Mouse (Mus musculus) intestine, embryonic 14.5 days (tissue): Measurements from ENCODE around the gene Llph. TPM values are rescaled to one million over a fixed set of nuclear protein-coding genes. Genes with fewer than 3 reads are reported as not detected.

Experiments used
- ATAC-seq: fragments of 200-750 bp; cut with Nextera tagmentation; replicated peaks from 2 replicates; pipeline ENCODE4 v1.8.0; 2017; ENCODE audit warnings: low read depth, moderate number of reproducible peaks, moderate TSS enrichment, moderate library complexity; ENCODE audit not compliant: low FRiP score, low TSS enrichment
- DNase-seq: peaks from one replicate; pipeline ENCODE4 v3.0.0-alpha.2; 2018; ENCODE audit warnings: low spot score
- H3K27ac ChIP-seq: fragments of 300-500 bp; sonication (generic); 2 replicates; pipeline ENCODE4 v1.5.1; 2014; ENCODE audit warnings: low read depth, mild to moderate bottlenecking, control low read depth
- H3K27me3 ChIP-seq: fragments of 300-500 bp; sonication (generic); replicated peaks from 2 replicates; pipeline ENCODE4 v1.6.1; 2014; ENCODE audit warnings: low read length, control low read depth; ENCODE audit not compliant: control insufficient read depth, insufficient read depth
- H3K36me3 ChIP-seq: fragments of 300-500 bp; sonication (generic); 2 replicates; pipeline ENCODE4 v1.6.1; 2014; ENCODE audit warnings: low read length, control low read depth; ENCODE audit not compliant: control insufficient read depth, insufficient read depth
- H3K4me1 ChIP-seq: fragments of 300-500 bp; sonication (generic); replicated peaks from 2 replicates; pipeline ENCODE4 v1.6.1; 2014; ENCODE audit warnings: low read length, control low read depth, mixed read lengths; ENCODE audit not compliant: control insufficient read depth, insufficient read depth
- H3K4me2 ChIP-seq: fragments of 300-500 bp; sonication (generic); 2 replicates; pipeline ENCODE4 v1.6.1; 2014; ENCODE audit warnings: low read length
- H3K4me3 ChIP-seq: fragments of 300-500 bp; sonication (generic); 2 replicates; pipeline ENCODE4 v1.5.1; 2014; ENCODE audit warnings: low read depth, low read length, control low read depth, mixed read lengths
- H3K9ac ChIP-seq: fragments of 300-500 bp; sonication (generic); 2 replicates; pipeline ENCODE4 v1.6.1; 2014; ENCODE audit warnings: mild to moderate bottlenecking, low read length
- H3K9me3 ChIP-seq: fragments of 300-500 bp; sonication (generic); 2 replicates; pipeline ENCODE4 v1.6.1; 2016; ENCODE audit warnings: low read length, control low read depth; ENCODE audit not compliant: control insufficient read depth
- WGBS: fragments of 180-500 bp; shearing (Covaris S2); extraction: QIAGEN DNeasy Blood & Tissue Kit; methylation state at CpG from one replicate; pipeline ENCODE4 v1.1.7; 2014; 5-methylcytosine and 5-hydroxymethylcytosine counted together
- polyA plus RNA-seq: library from polyadenylated mRNA; unstranded; fragments of >200 nt; fragmentation: Nextera tagmentation; extraction: Ambion mirVana; gene quantifications from 2 replicates; pipeline ENCODE4 v1.2.1, GENCODE M21; 2014

The Llph gene
- polyA plus RNA-seq, 1 experiment from 2014 or later = 63.2 TPM

GRCm38 (mm10) chr10:120236855-120237254 lies 10.0 kb downstream of the Llph start:
- H3K4me3 ChIP-seq = no peak overlapping the region
- ATAC-seq = no peak
- H3K4me1 ChIP-seq = no peaks in the 10 kb centered on the region; the same call in 1 of the 2 replicates
- H3K9me3 ChIP-seq = no peaks in the 10 kb centered on the region
- H3K27ac ChIP-seq = no peak overlapping the region
- H3K9ac ChIP-seq = no peak overlapping the region
- 70% methylated on average over 9 of the region's 9 CpGs for WGBS
- H3K4me2 ChIP-seq = no peak overlapping the region
- H3K36me3 ChIP-seq = peaks cover 9% of the 10 kb centered on the region
- H3K27me3 ChIP-seq = no peaks in the 10 kb centered on the region
- no peak for DNase-seq

- no peaks in the 10 kb centered on the region for H3K36me3 ChIP-seq
- no peak overlapping the region for H3K4me2 ChIP-seq
- H3K4me3 ChIP-seq = no peak overlapping the region
- no peaks in the 10 kb centered on the region for H3K27me3 ChIP-seq
- ATAC-seq (no peak), DNase-seq (no peak)
- no peaks in the 10 kb centered on the region for H3K9me3 ChIP-seq
- no peak overlapping the region for H3K9ac ChIP-seq
- no peaks in the 10 kb centered on the region; the same call in 1 of the 2 replicates for H3K4me1 ChIP-seq
- no peak overlapping the region for H3K27ac ChIP-seq
- WGBS = 94% methylated on average over 8 of the region's 8 CpGs
Measured at GRCm38 (mm10) chr10:120238241-120238640, 11.4 kb downstream of the Llph start.

GRCm38 (mm10) chr10:120239476-120239875 lies 12.6 kb downstream of the Llph start:
- H3K9me3 ChIP-seq = no peaks in the 10 kb centered on the region
- no peaks in the 10 kb centered on the region for H3K36me3 ChIP-seq
- no peaks in the 10 kb centered on the region; the same call in 1 of the 2 replicates for H3K4me1 ChIP-seq
- no peak overlapping the region for H3K9ac ChIP-seq
- no peak overlapping the region for H3K4me3 ChIP-seq
- DNase-seq = no peak
- 69% methylated on average over 6 of the region's 6 CpGs for WGBS
- H3K4me2 ChIP-seq = no peak overlapping the region
- H3K27ac ChIP-seq = no peak overlapping the region
- H3K27me3 ChIP-seq = no peaks in the 10 kb centered on the region
- ATAC-seq = no peak

GRCm38 (mm10) chr10:120242421-120242820 lies 15.6 kb downstream of the Llph start:
- DNase-seq (no peak), ATAC-seq (no peak)
- H3K9me3 ChIP-seq = no peaks in the 10 kb centered on the region
- no peak overlapping the region for H3K4me2 ChIP-seq
- no peaks in the 10 kb centered on the region for H3K36me3 ChIP-seq
- WGBS = 58% methylated on average over 6 of the region's 6 CpGs
- H3K27me3 ChIP-seq = no peaks in the 10 kb centered on the region
- peaks cover 7% of the 10 kb centered on the region for H3K4me1 ChIP-seq
- no peak overlapping the region for H3K27ac ChIP-seq
- H3K9ac ChIP-seq = no peak overlapping the region
- H3K4me3 ChIP-seq = no peak overlapping the region

- no peak overlapping the region for H3K4me2 ChIP-seq
- no peak overlapping the region for H3K9ac ChIP-seq
- no peak overlapping the region for H3K27ac ChIP-seq
- H3K4me1 ChIP-seq = peaks cover 8% of the 10 kb centered on the region; the same call in 1 of the 2 replicates
- ATAC-seq = no peak
- H3K9me3 ChIP-seq = peaks cover 2% of the 10 kb centered on the region; the same call in 1 of the 2 replicates
- H3K36me3 ChIP-seq = no peaks in the 10 kb centered on the region
- WGBS = 66% methylated on average over 5 of the region's 5 CpGs
- H3K27me3 ChIP-seq = no peaks in the 10 kb centered on the region
- no peak for DNase-seq
- no peak overlapping the region for H3K4me3 ChIP-seq
Measured at GRCm38 (mm10) chr10:120245681-120246080, 18.8 kb downstream of the Llph start.

GRCm38 (mm10) chr10:120246994-120247750 lies 20.3 kb downstream of the Llph start:
- H3K27me3 ChIP-seq = no peaks in the 10 kb centered on the region
- H3K27ac ChIP-seq = no peak overlapping the region
- H3K4me1 ChIP-seq = peaks cover 11% of the 10 kb centered on the region; the same call in 1 of the 2 replicates
- no peaks in the 10 kb centered on the region for H3K36me3 ChIP-seq
- H3K9ac ChIP-seq = no peak overlapping the region
- DNase-seq = peak; percentile 80
- no peak for ATAC-seq
- 0 out of 2 replicates have a peak overlapping the region, but pooled peaks have one; percentile 7 for H3K4me2 ChIP-seq
- H3K4me3 ChIP-seq = no peak overlapping the region
- WGBS = 17% methylated on average over 9 of the region's 9 CpGs
- H3K9me3 ChIP-seq = peaks cover 2% of the 10 kb centered on the region; the same call in 1 of the 2 replicates

- Histone ChIP-seq H3K4me2 (no peak overlapping the region), H3K27me3 (no peaks in the 10 kb centered on the region), H3K4me3 (no peak overlapping the region), H3K27ac (no peak overlapping the region), H3K36me3 (no peaks in the 10 kb centered on the region), H3K9me3 (peaks cover 2% of the 10 kb centered on the region; the same call in 1 of the 2 replicates), H3K9ac (no peak overlapping the region), H3K4me1 (peaks cover 21% of the 10 kb centered on the region)
- DNase-seq (no peak), ATAC-seq (no peak)
- WGBS = 49% methylated on average over 11 of the region's 11 CpGs
Measured at GRCm38 (mm10) chr10:120250911-120251683, 24.2 kb downstream of the Llph start.

- no peak overlapping the region for H3K4me3 ChIP-seq
- no peak for DNase-seq
- no peak for ATAC-seq
- H3K9me3 ChIP-seq = peaks cover 2% of the 10 kb centered on the region; the same call in 1 of the 2 replicates
- peaks cover 19% of the 10 kb centered on the region for H3K4me1 ChIP-seq
- H3K9ac ChIP-seq = no peak overlapping the region
- no peak overlapping the region for H3K27ac ChIP-seq
- no peaks in the 10 kb centered on the region for H3K36me3 ChIP-seq
- 90% methylated on average over 4 of the region's 4 CpGs for WGBS
- H3K27me3 ChIP-seq = no peaks in the 10 kb centered on the region
- H3K4me2 ChIP-seq = no peak overlapping the region
Measured at GRCm38 (mm10) chr10:120251791-120252190, 24.9 kb downstream of the Llph start.
